8 mouse cellular contexts compared by ENCODE assay signal in the genomic region with DNA sequence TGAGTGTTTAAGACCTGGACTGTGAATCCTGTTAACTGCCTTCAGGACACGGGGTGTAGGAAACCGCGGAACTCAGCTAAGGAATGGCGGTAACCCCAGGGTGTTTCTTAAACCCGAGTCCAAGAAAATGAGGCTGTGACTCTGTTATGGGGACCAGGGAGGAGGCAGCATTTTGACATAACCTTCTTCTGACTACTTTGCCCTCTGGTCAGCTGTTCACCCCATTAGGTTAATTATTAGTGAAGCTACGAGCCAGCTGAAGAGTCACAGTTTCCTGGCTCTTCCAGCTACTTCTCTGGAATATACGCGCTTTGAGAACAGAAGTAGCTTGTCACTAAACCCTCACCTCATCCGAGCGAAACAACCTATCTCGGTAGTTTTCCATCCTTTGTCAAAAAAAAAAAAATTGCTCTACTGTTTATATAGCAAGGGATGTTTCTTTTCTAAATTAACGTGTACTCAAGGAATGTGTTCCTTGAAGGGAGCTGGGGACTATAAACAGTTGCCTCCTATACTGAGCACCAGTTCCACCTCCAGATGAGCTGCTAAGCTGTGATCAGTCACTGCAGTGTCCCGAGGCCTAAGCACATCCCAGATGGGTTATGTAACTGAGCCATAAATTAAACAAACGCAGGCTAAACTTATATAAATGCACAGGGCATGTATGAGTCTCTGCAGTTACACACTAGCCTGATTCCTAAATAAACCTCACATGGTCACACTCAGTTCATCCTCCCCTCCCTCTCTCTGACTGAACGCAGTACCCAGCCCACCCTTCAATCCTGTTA. TPM values are rescaled to one million over a fixed set of nuclear protein-coding genes. Genes with fewer than 3 reads are reported as not detected.
DNase-seq lines count a peak whose midpoint lies in the region; ATAC-seq and TF ChIP-seq lines count a peak whose summit lies in the region.

No protein-coding gene starts in this region.

- intact Hi-C loops in heart, adult 2 months (cut with DNase I) = no loop called here
- intact Hi-C loops in heart, postnatal 25 days (cut with DNase I) = no loop called here
- intact Hi-C loops in gastrocnemius, postnatal 14 days (cut with DNase I; ENCODE audit: low total_unique reads) = no loop called here

- no peak for DNase-seq in heart, adult 2 months
- no peak for DNase-seq in heart, postnatal 25 days (ENCODE audit: low spot score)
- DNase-seq in liver, embryonic 14.5 days (ENCODE audit: low read depth in 3 of 3, low spot score in 3 of 3) = no peak
- no peak for DNase-seq in cerebellum, adult 18-20 months
- DNase-seq in gastrocnemius, postnatal 14 days = no peak

- WGBS in heart, adult 2 months = 29% methylated on average over 15 of the region's 15 CpGs
- WGBS in intestine, embryonic 15.5 days = 16% methylated on average over 15 of the region's 15 CpGs
- 56% methylated on average over 15 of the region's 15 CpGs for WGBS in liver, embryonic 14.5 days (ENCODE audit: insufficient replicate concordance)

- H3K36me3 ChIP-seq in heart, adult 2 months (ENCODE audit: control insufficient read depth, insufficient read depth, low read length) = peaks cover 18% of the 10 kb centered on the region
- H3K36me3 ChIP-seq in intestine, embryonic 15.5 days = no peaks in the 10 kb centered on the region
- H3K36me3 ChIP-seq in liver, embryonic 14.5 days (replicated peaks; ENCODE audit: control insufficient read depth, insufficient read depth, low read depth) = no peaks in the 10 kb centered on the region

- ATAC-seq in intestine, embryonic 15.5 days = peak; percentile 72
- peak; percentile 53 for ATAC-seq in liver, embryonic 14.5 days (ENCODE audit: insufficient read depth)
- no peak for ATAC-seq in megakaryocyte, adult 5-6 weeks (ENCODE audit: poor library complexity, severe bottlenecking)

- H3K4me3 ChIP-seq in heart, adult 2 months = peak overlapping the region; percentile 15; the same call in 1 of the 2 replicates
- no peak overlapping the region for H3K4me3 ChIP-seq in brown adipose tissue, adult 24 weeks (ENCODE audit: insufficient read depth, low read depth, low read length)
- H3K4me3 ChIP-seq in intestine, embryonic 15.5 days (replicated peaks) = no peak overlapping the region; the same call in 1 of the 2 replicates
- H3K4me3 ChIP-seq in liver, embryonic 14.5 days (ENCODE audit: insufficient read depth in 1 of 2, low read depth in 2 of 2, low read length in 2 of 2) = peak overlapping the region in 1 of 2 experiments; percentile 30; a peak in 2 of 4 replicates

- peak overlapping the region; percentile 50 for H3K4me2 ChIP-seq in intestine, embryonic 15.5 days (replicated peaks)
- peak overlapping the region; percentile 45 for H3K4me2 ChIP-seq in liver, embryonic 14.5 days (ENCODE audit: low read depth)

- peaks cover 5% of the 10 kb centered on the region; the same call in 1 of the 2 replicates for H3K79me2 ChIP-seq in heart, adult 2 months (replicated peaks; ENCODE audit: control insufficient read depth, insufficient read depth, low read length)

- H3K4me1 ChIP-seq in heart, adult 2 months (ENCODE audit: control insufficient read depth, insufficient read depth, low read length) = peaks cover 31% of the 10 kb centered on the region
- peaks cover 50% of the 10 kb centered on the region for H3K4me1 ChIP-seq in brown adipose tissue, adult 24 weeks (ENCODE audit: control insufficient read depth, insufficient read depth, insufficient read length, low read length)
- peaks cover 29% of the 10 kb centered on the region for H3K4me1 ChIP-seq in intestine, embryonic 15.5 days (replicated peaks)
- peaks cover 0 to 15% of the 10 kb centered on the region in 2 experiments; a peak in 2 of 4 replicates for H3K4me1 ChIP-seq in liver, embryonic 14.5 days (replicated peaks; ENCODE audit: control insufficient read depth in 2 of 2, insufficient read depth in 2 of 2, low read length in 1 of 2)

- peak overlapping the region; percentile 91 for H3K27ac ChIP-seq in heart, adult 2 months
- peak overlapping the region; percentile 87 for H3K27ac ChIP-seq in brown adipose tissue, adult 24 weeks (replicated peaks; ENCODE audit: low read depth, low read length)
- peak overlapping the region; percentile 64 for H3K27ac ChIP-seq in intestine, embryonic 15.5 days
- no peak overlapping the region for H3K27ac ChIP-seq in liver, embryonic 14.5 days

- 0 out of 2 replicates have a peak, but pooled peaks have one; percentile 6 for TF ChIP-seq EP300 in heart, adult 2 months (IDR thresholded peaks at IDR 0.05; ENCODE audit: insufficient read depth, low read depth, low read length)
- no peak for TF ChIP-seq EP300 in liver, embryonic 14.5 days (IDR thresholded peaks at IDR 0.05; ENCODE audit: low read depth)

- TF ChIP-seq CTCF in heart, adult 2 months (IDR thresholded peaks at IDR 0.05) = no peak
- no peak for TF ChIP-seq CTCF in liver, embryonic 14.5 days (IDR thresholded peaks at IDR 0.05; ENCODE audit: low read depth)

- H3K9ac ChIP-seq in heart, adult 2 months (ENCODE audit: low read depth, low read length) = peak overlapping the region; percentile 71
- H3K9ac ChIP-seq in intestine, embryonic 15.5 days = 0 out of 2 replicates have a peak overlapping the region, but pooled peaks have one; percentile 6
- no peak overlapping the region for H3K9ac ChIP-seq in liver, embryonic 14.5 days (replicated peaks)

- H3K27me3 ChIP-seq in heart, adult 2 months (ENCODE audit: control insufficient read depth, insufficient read depth, low read length) = no peaks in the 10 kb centered on the region
- no peaks in the 10 kb centered on the region for H3K27me3 ChIP-seq in intestine, embryonic 15.5 days (replicated peaks)
- H3K27me3 ChIP-seq in liver, embryonic 14.5 days (ENCODE audit: control insufficient read depth, insufficient read depth, low read length) = no peaks in the 10 kb centered on the region

- H3K9me3 ChIP-seq in intestine, embryonic 15.5 days = no peaks in the 10 kb centered on the region
- no peaks in the 10 kb centered on the region for H3K9me3 ChIP-seq in liver, embryonic 14.5 days (ENCODE audit: control insufficient read depth, low read length)

- no peak for TF ChIP-seq POLR2A in heart, adult 2 months (IDR thresholded peaks at IDR 0.05; ENCODE audit: insufficient read depth, low read depth, low read length)

RNA-seq across cellular contexts. Expression of a gene that starts 39.4 kb away (rescaled TPM):
- 100 to 1,000 TPM; 418 to 454 TPM for total RNA-seq in heart, adult 2 months (2021)
- 101 and 165 TPM in 2 replicates for polyA plus RNA-seq in heart, adult 2 months (2012; rRNA removed)
- total RNA-seq in heart, postnatal 25 days (2021) = 100 to 1,000 TPM; 417 to 451 TPM
- polyA plus RNA-seq in brown adipose tissue, adult 24 weeks (2012; ENCODE audit: insufficient read depth, insufficient read length, missing spikeins) = 52.5 and 54.2 TPM in 2 replicates
- 28.0 and 31.2 TPM in 2 replicates for polyA plus RNA-seq in intestine, embryonic 15.5 days (2015; fragmentation: Nextera tagmentation; extraction: Ambion mirVana)
- 2.8 and 3.0 TPM in 2 replicates for polyA plus RNA-seq in liver, embryonic 14.5 days (2012; rRNA removed)
- 4.7 and 6.3 TPM in 2 replicates for polyA plus RNA-seq in liver, embryonic 14.5 days (2014; fragmentation: Nextera tagmentation; extraction: Ambion mirVana)
- total RNA-seq in megakaryocyte, adult 5-6 weeks (2015) = 1.7 and 3.6 TPM in 2 replicates
- 2.6 and 3.2 TPM in 2 replicates for total RNA-seq in megakaryocyte, adult 5-6 weeks (2017)
- 10 to 100 TPM; 50.6 to 57.8 TPM for total RNA-seq in gastrocnemius, postnatal 14 days (2021)

Comparison
In these comparisons a context has a peak if more than half of its experiments do, and no peak if none do; other contexts are left out.
1. RNA of a gene that starts 39.4 kb away (total RNA-seq): 418 to 454 TPM in heart, adult 2 months, 417 to 451 TPM in heart, postnatal 25 days and 50.6 to 57.8 TPM in gastrocnemius, postnatal 14 days; 1.7 to 3.6 TPM in megakaryocyte, adult 5-6 weeks; every median in the first group is over 10 times any median in the second.